Mouse (Mus musculus): ENCODE measurements at regions not wholly inside any gene's neighbourhood (a gene's known extent, or its start where the extent isn't known, plus 50 kb on each side); places are given as distances from the start of the nearest gene placed in this dataset.

GRCm38 (mm10) chr13:92967025-92967610 is 122.6 kb downstream of the Mtx3 start:
- ATAC-seq (no peak), DNase-seq (no peak)
- H3K9me3 ChIP-seq (ENCODE audit: low read length), result no peaks in the 10 kb centered on the region
- no peaks in the 10 kb centered on the region for H3K27me3 ChIP-seq (ENCODE audit: insufficient read depth, low read length)
- no peak overlapping the region for H3K4me3 ChIP-seq (ENCODE audit: low read depth, low read length)
- no peak overlapping the region for H3K4me2 ChIP-seq (ENCODE audit: low read depth, low read length)
- no peaks in the 10 kb centered on the region for H3K36me3 ChIP-seq (replicated peaks; ENCODE audit: insufficient read depth, low read length)
- 64% methylated on average over 1 of the region's 1 CpGs for WGBS (ENCODE audit: insufficient replicate concordance)
- TF ChIP-seq EP300 (IDR thresholded peaks at IDR 0.05; ENCODE audit: low read depth) (no peak), CTCF (IDR thresholded peaks at IDR 0.05; ENCODE audit: low read depth) (no peak)
- H3K27ac ChIP-seq (ENCODE audit: low read depth), result no peak overlapping the region
- no peak overlapping the region for H3K9ac ChIP-seq (replicated peaks)
- H3K4me1 ChIP-seq (ENCODE audit: insufficient read depth), result no peaks in the 10 kb centered on the region

- Histone ChIP-seq H3K4me1 (ENCODE audit: insufficient read depth) (no peaks in the 10 kb centered on the region), H3K27ac (ENCODE audit: low read depth) (no peak overlapping the region), H3K27me3 (ENCODE audit: insufficient read depth, low read length) (no peaks in the 10 kb centered on the region), H3K4me3 (ENCODE audit: low read depth, low read length) (no peak overlapping the region), H3K4me2 (ENCODE audit: low read depth, low read length) (no peak overlapping the region), H3K36me3 (replicated peaks; ENCODE audit: insufficient read depth, low read length) (no peaks in the 10 kb centered on the region), H3K9me3 (ENCODE audit: low read length) (no peaks in the 10 kb centered on the region), H3K9ac (replicated peaks) (no peak overlapping the region)
- TF ChIP-seq EP300 (IDR thresholded peaks at IDR 0.05; ENCODE audit: low read depth) (no peak), CTCF (IDR thresholded peaks at IDR 0.05; ENCODE audit: low read depth) (no peak)
- ATAC-seq, result no peak
- DNase-seq, result no peak
- WGBS (ENCODE audit: insufficient replicate concordance), result 76% methylated on average over 1 of the region's 1 CpGs
These were observed 125.0 kb downstream of the Mtx3 start for GRCm38 (mm10) chr13:92969579-92969978.

- H3K27ac ChIP-seq (ENCODE audit: low read depth), result no peak overlapping the region
- WGBS (ENCODE audit: insufficient replicate concordance), result 76% methylated on average over 5 of the region's 5 CpGs
These were observed 128.3 kb downstream of the Mtx3 start for GRCm38 (mm10) chr13:92972891-92973290.

GRCm38 (mm10) chr13:92973791-92974190 is 129.2 kb downstream of the Mtx3 start:
- DNase-seq (no peak), ATAC-seq (no peak)
- Histone ChIP-seq H3K9me3 (ENCODE audit: low read length) (no peaks in the 10 kb centered on the region), H3K36me3 (replicated peaks; ENCODE audit: insufficient read depth, low read length) (no peaks in the 10 kb centered on the region), H3K27me3 (ENCODE audit: insufficient read depth, low read length) (no peaks in the 10 kb centered on the region), H3K4me1 (ENCODE audit: insufficient read depth) (no peaks in the 10 kb centered on the region), H3K27ac (ENCODE audit: low read depth) (no peak overlapping the region), H3K4me3 (ENCODE audit: low read depth, low read length) (no peak overlapping the region), H3K9ac (replicated peaks) (no peak overlapping the region), H3K4me2 (ENCODE audit: low read depth, low read length) (no peak overlapping the region)
- 45% methylated on average over 4 of the region's 4 CpGs for WGBS (ENCODE audit: insufficient replicate concordance)
- TF ChIP-seq EP300 (IDR thresholded peaks at IDR 0.05; ENCODE audit: low read depth) (no peak), CTCF (IDR thresholded peaks at IDR 0.05; ENCODE audit: low read depth) (peak; percentile 17; the same call in 1 of the 2 replicates)

More at GRCm38 (mm10) chr13:92972891-92973290, 128.3 kb downstream of the Mtx3 start:
- no peak overlapping the region for H3K9ac ChIP-seq (replicated peaks)
- no peak for ATAC-seq
- H3K4me1 ChIP-seq (ENCODE audit: insufficient read depth), result no peaks in the 10 kb centered on the region
- no peak overlapping the region for H3K4me3 ChIP-seq (ENCODE audit: low read depth, low read length)
- TF ChIP-seq CTCF (IDR thresholded peaks at IDR 0.05; ENCODE audit: low read depth), result no peak
- TF ChIP-seq EP300 (IDR thresholded peaks at IDR 0.05; ENCODE audit: low read depth), result no peak
- no peaks in the 10 kb centered on the region for H3K27me3 ChIP-seq (ENCODE audit: insufficient read depth, low read length)
- H3K36me3 ChIP-seq (replicated peaks; ENCODE audit: insufficient read depth, low read length), result no peaks in the 10 kb centered on the region
- H3K4me2 ChIP-seq (ENCODE audit: low read depth, low read length), result no peak overlapping the region
- DNase-seq, result no peak
- no peaks in the 10 kb centered on the region for H3K9me3 ChIP-seq (ENCODE audit: low read length)

- H3K27me3 ChIP-seq (ENCODE audit: insufficient read depth, low read length), result no peaks in the 10 kb centered on the region
- peak overlapping the region; percentile 64 for H3K4me2 ChIP-seq (ENCODE audit: low read depth, low read length)
- peak overlapping the region; percentile 27; the same call in 1 of the 2 replicates for H3K4me3 ChIP-seq (ENCODE audit: low read depth, low read length)
- DNase-seq (peak; percentile 83), ATAC-seq (0 out of 2 replicates have a peak, but pooled peaks have one; percentile 47)
- no peaks in the 10 kb centered on the region for H3K9me3 ChIP-seq (ENCODE audit: low read length)
- TF ChIP-seq CTCF (IDR thresholded peaks at IDR 0.05; ENCODE audit: low read depth) (peak; percentile 95), EP300 (IDR thresholded peaks at IDR 0.05; ENCODE audit: low read depth) (no peak)
- no peaks in the 10 kb centered on the region for H3K4me1 ChIP-seq (ENCODE audit: insufficient read depth)
- H3K36me3 ChIP-seq (replicated peaks; ENCODE audit: insufficient read depth, low read length), result no peaks in the 10 kb centered on the region
- WGBS (ENCODE audit: insufficient replicate concordance), result 44% methylated on average over 17 of the region's 17 CpGs
- H3K27ac ChIP-seq (ENCODE audit: low read depth), result no peak overlapping the region
- H3K9ac ChIP-seq (replicated peaks), result peak overlapping the region; percentile 32; the same call in 1 of the 2 replicates
These were observed 142.4 kb downstream of the Mtx3 start for GRCm38 (mm10) chr13:92986719-92987553.

- Histone ChIP-seq H3K9me3 (ENCODE audit: low read length) (no peaks in the 10 kb centered on the region), H3K27ac (ENCODE audit: low read depth) (no peak overlapping the region), H3K9ac (replicated peaks) (no peak overlapping the region), H3K36me3 (replicated peaks; ENCODE audit: insufficient read depth, low read length) (no peaks in the 10 kb centered on the region), H3K4me1 (ENCODE audit: insufficient read depth) (no peaks in the 10 kb centered on the region), H3K27me3 (ENCODE audit: insufficient read depth, low read length) (no peaks in the 10 kb centered on the region), H3K4me2 (ENCODE audit: low read depth, low read length) (no peak overlapping the region), H3K4me3 (ENCODE audit: low read depth, low read length) (no peak overlapping the region)
- TF ChIP-seq EP300 (IDR thresholded peaks at IDR 0.05; ENCODE audit: low read depth) (no peak), CTCF (IDR thresholded peaks at IDR 0.05; ENCODE audit: low read depth) (no peak)
- WGBS (ENCODE audit: insufficient replicate concordance), result 88% methylated on average over 6 of the region's 6 CpGs
- DNase-seq, result no peak
- ATAC-seq, result no peak
These were observed 143.1 kb downstream of the Mtx3 start for GRCm38 (mm10) chr13:92987691-92988090.
